Mouse (Mus musculus) myocyte (in vitro differentiated cells): ENCODE results near the gene Cdk5rap1.
"Not testable (repeated sequence)": the region's sequence is repeated elsewhere in the genome, so short reads cannot be mapped to it uniquely, and the experiment has no call there.

Source experiments
- E2F4 ChIP-seq: IDR thresholded peaks from one replicate; pipeline ENCODE4 v1.6.1; 2011; ENCODE audit warnings: mild to moderate bottlenecking, control low read depth, moderate library complexity; ENCODE audit not compliant: insufficient read depth
- MYOG ChIP-seq, 3 experiments: IDR thresholded peaks; one replicate each; pipeline ENCODE4 v1.6.1; 2011; ENCODE audit warnings: control low read depth in 2 of 3, low read depth in 2 of 3, mild to moderate bottlenecking in 2 of 3; ENCODE audit not compliant: insufficient read length in 2 of 3, control insufficient read depth in 1 of 3, insufficient read depth in 1 of 3
- POLR2A ChIP-seq: IDR thresholded peaks from one replicate; pipeline ENCODE4 v1.6.1; 2011; ENCODE audit warnings: low read depth, mild to moderate bottlenecking, control low read depth, moderate library complexity; ENCODE audit not compliant: insufficient read length
- REST ChIP-seq: IDR thresholded peaks from one replicate; pipeline ENCODE4 v1.6.1; 2011; ENCODE audit warnings: mild to moderate bottlenecking, control low read depth, moderate library complexity; ENCODE audit not compliant: insufficient read depth, insufficient read length
- TCF12 ChIP-seq: IDR thresholded peaks from one replicate; pipeline ENCODE4 v1.6.1; 2011; ENCODE audit warnings: mild to moderate bottlenecking, control low read depth; ENCODE audit not compliant: poor library complexity, insufficient read depth, severe bottlenecking

GRCm38 (mm10) chr2:154306927-154307326, 65.9 kb downstream of the Cdk5rap1 start, which contains the start of gene Bpifb9b:
- not testable (repeated sequence) for TF ChIP-seq MYOG (IDR thresholded peaks at IDR 0.05; ENCODE audit: control insufficient read depth in 1 of 3, insufficient read depth in 1 of 3, insufficient read length in 2 of 3, low read depth in 2 of 3); POLR2A; E2F4; REST; TCF12
